Comparison of ENCODE assay signal across 24 mouse cellular contexts in the genomic region with DNA sequence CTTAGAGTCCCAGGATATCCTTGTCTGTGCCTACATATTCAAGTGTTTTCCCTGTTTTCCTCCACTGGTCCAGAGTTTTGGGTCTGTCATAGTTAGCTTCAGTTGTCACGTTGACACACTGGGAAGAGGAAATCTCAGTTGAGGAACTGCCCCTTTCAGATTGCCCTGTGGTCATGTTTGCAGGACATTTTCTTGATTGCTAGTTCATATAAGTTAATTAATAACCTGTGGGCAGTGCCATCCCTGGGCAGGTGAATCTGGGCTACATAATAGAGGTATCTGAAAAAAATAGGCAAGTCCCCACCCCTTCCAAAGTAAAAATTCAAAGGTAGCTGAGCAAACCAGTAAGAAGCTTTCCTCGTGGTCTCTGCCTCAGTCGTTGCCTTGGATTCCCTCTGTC. TPM values are rescaled to one million over a fixed set of nuclear protein-coding genes. Genes with fewer than 3 reads are reported as not detected.
DNase-seq lines count a peak whose midpoint lies in the region; ATAC-seq and TF ChIP-seq lines count a peak whose summit lies in the region.
"Had no signal": no experiment of that assay in that cellular context is flagged by ENCODE, and none has a peak within 500 bp of the region (broad histone marks: within the 10 kb centered on the region; RNA-seq: fewer than 3 reads in every experiment).

No protein-coding gene starts in this region.

- intact Hi-C loops in left cerebral cortex, postnatal 14 days (cut with DNase I), result no loop called here

- TF ChIP-seq CTCF in liver, adult 2 months (IDR thresholded peaks at IDR 0.05; ENCODE audit: low read depth, low read length), result no peak
- TF ChIP-seq CTCF in small intestine, adult 2 months (IDR thresholded peaks at IDR 0.05; ENCODE audit: extremely low read depth, insufficient read length, insufficient replicate concordance, low read depth, low read length), result no peak

- TF ChIP-seq POLR2A in liver, adult 2 months (IDR thresholded peaks at IDR 0.05; ENCODE audit: extremely low read depth, insufficient read depth, low read length), result no peak
- TF ChIP-seq POLR2A in small intestine, adult 2 months (IDR thresholded peaks at IDR 0.05; ENCODE audit: low read depth, low read length), result no peak

- H3K4me3 ChIP-seq in heart, embryonic 12.5 days, result no peak overlapping the region
- no peak overlapping the region for H3K4me3 ChIP-seq in liver, adult 2 months (ENCODE audit: insufficient read depth, low read depth, low read length)
- H3K4me3 ChIP-seq in small intestine, adult 2 months (ENCODE audit: low read depth, low read length), result no peak overlapping the region
- H3K4me3 ChIP-seq: embryonic facial prominence, embryonic 12.5 days; embryonic facial prominence, embryonic 15.5 days; gastrocnemius, adult 2 months; heart, embryonic 13.5 days had no signal

- H3K27ac ChIP-seq in heart, embryonic 12.5 days (ENCODE audit: poor library complexity, severe bottlenecking), result no peak overlapping the region
- peak overlapping the region; percentile 40 for H3K27ac ChIP-seq in liver, adult 2 months (replicated peaks; ENCODE audit: insufficient read depth, low read depth, low read length)
- H3K27ac ChIP-seq in small intestine, adult 2 months (ENCODE audit: insufficient read depth, low read depth, low read length), result peak overlapping the region; percentile 5; the same call in 1 of the 2 replicates
- H3K27ac ChIP-seq: embryonic facial prominence, embryonic 12.5 days; embryonic facial prominence, embryonic 15.5 days; gastrocnemius, adult 2 months; heart, embryonic 13.5 days; hindbrain, embryonic 14.5 days; hindbrain, postnatal 0 days had no signal

- H3K9me3 ChIP-seq in heart, embryonic 12.5 days (replicated peaks), result no peaks in the 10 kb centered on the region
- H3K9me3 ChIP-seq: embryonic facial prominence, embryonic 12.5 days; embryonic facial prominence, embryonic 15.5 days had no signal

- H3K4me1 ChIP-seq in heart, embryonic 12.5 days (replicated peaks), result no peaks in the 10 kb centered on the region
- H3K4me1 ChIP-seq in liver, adult 2 months (ENCODE audit: control insufficient read depth, insufficient read depth, low read length), result peaks cover 5% of the 10 kb centered on the region
- peaks cover 3% of the 10 kb centered on the region; the same call in 1 of the 2 replicates for H3K4me1 ChIP-seq in small intestine, adult 2 months (ENCODE audit: control insufficient read depth, insufficient read depth, insufficient read length, low read length)
- H3K4me1 ChIP-seq: embryonic facial prominence, embryonic 12.5 days; embryonic facial prominence, embryonic 15.5 days; heart, embryonic 13.5 days had no signal

- H3K4me2 ChIP-seq in heart, embryonic 12.5 days, result no peak overlapping the region
- H3K4me2 ChIP-seq: embryonic facial prominence, embryonic 12.5 days; embryonic facial prominence, embryonic 15.5 days; heart, embryonic 13.5 days; hindbrain, embryonic 14.5 days had no signal

- WGBS in heart, embryonic 12.5 days, result 78% methylated on average over 3 of the region's 3 CpGs
- 18% methylated on average over 3 of the region's 3 CpGs for WGBS in liver, adult 2 months
- WGBS in small intestine, adult 2 months, result 18% methylated on average over 3 of the region's 3 CpGs

- ATAC-seq in heart, embryonic 12.5 days (ENCODE audit: insufficient number of reproducible peaks, low FRiP score), result no peak
- ATAC-seq: activated CD4-positive, CD25-positive, alpha-beta regulatory T cell, adult 4 months; forebrain, embryonic 14.5 days; forebrain, postnatal 0 days; hindbrain, postnatal 0 days had no signal

- no peaks in the 10 kb centered on the region for H3K27me3 ChIP-seq in heart, embryonic 12.5 days (replicated peaks)
- H3K27me3 ChIP-seq in liver, adult 2 months (ENCODE audit: control insufficient read depth, insufficient read depth, low read length), result no peaks in the 10 kb centered on the region
- H3K27me3 ChIP-seq in small intestine, adult 2 months (ENCODE audit: control insufficient read depth, insufficient read depth, low read length), result no peaks in the 10 kb centered on the region
- H3K27me3 ChIP-seq: embryonic facial prominence, embryonic 12.5 days; embryonic facial prominence, embryonic 15.5 days; heart, embryonic 13.5 days had no signal

- H3K79me2 ChIP-seq in liver, adult 2 months (ENCODE audit: control insufficient read depth, insufficient read depth, low read length), result no peaks in the 10 kb centered on the region

- DNase-seq in heart, adult 11 months, result peak; percentile 27
- DNase-seq in liver, adult 2 months (ENCODE audit: extremely low read depth, low read depth, low spot score), result peak; percentile 93
- no peak for DNase-seq in liver
- no peak for DNase-seq in left cerebral cortex, postnatal 14 days (ENCODE audit: low spot score in 2 of 2)
- DNase-seq: adrenal gland, adult 8-10 months; adrenal gland, postnatal 25 days; cerebellum, adult 2 months; cerebellum, adult 9-11 months; cerebellum, postnatal 25 days; forebrain, postnatal 0 days; gastrocnemius, adult 2 months; gastrocnemius, postnatal 14 days; heart, adult 18-20 months; heart, postnatal 14 days; heart, postnatal 4 days had no signal

- H3K9ac ChIP-seq in heart, embryonic 12.5 days, result no peak overlapping the region
- no peak overlapping the region for H3K9ac ChIP-seq in liver, adult 2 months (ENCODE audit: low read depth, low read length)
- H3K9ac ChIP-seq: embryonic facial prominence, embryonic 12.5 days; embryonic facial prominence, embryonic 15.5 days; forebrain, postnatal 0 days; heart, embryonic 13.5 days; hindbrain, embryonic 14.5 days had no signal

- no peaks in the 10 kb centered on the region for H3K36me3 ChIP-seq in heart, embryonic 12.5 days
- H3K36me3 ChIP-seq in liver, adult 2 months (ENCODE audit: control insufficient read depth, insufficient read depth, low read length), result no peaks in the 10 kb centered on the region
- no peaks in the 10 kb centered on the region for H3K36me3 ChIP-seq in small intestine, adult 2 months (ENCODE audit: control insufficient read depth, insufficient read depth, low read length)
- H3K36me3 ChIP-seq: embryonic facial prominence, embryonic 12.5 days; embryonic facial prominence, embryonic 15.5 days had no signal

RNA-seq across cellular contexts. Expression of gene Dcp1a, which starts 39.4 kb away (rescaled TPM):
- polyA plus RNA-seq in heart, embryonic 12.5 days (2016; fragmentation: Nextera tagmentation; extraction: Ambion mirVana), result 21.8 and 25.5 TPM in 2 replicates
- total RNA-seq in liver, adult 2 months (2014; rRNA removed), result 6.8 and 8.5 TPM in 2 replicates
- polyA plus RNA-seq in liver, adult 2 months (2012; rRNA removed), result 7.4 and 8.9 TPM in 2 replicates
- 15.9 and 28.6 TPM in 2 replicates for polyA plus RNA-seq in small intestine, adult 2 months (2012; rRNA removed)
- total RNA-seq in left cerebral cortex, postnatal 14 days (2021), result 10 to 100 TPM; 18.0 to 18.9 TPM

RNA-seq across cellular contexts. Expression of gene Cacna1d, which starts 51.3 kb away (rescaled TPM):
- polyA plus RNA-seq in heart, embryonic 12.5 days (2016; fragmentation: Nextera tagmentation; extraction: Ambion mirVana), result 10.0 and 10.3 TPM in 2 replicates
- total RNA-seq in liver, adult 2 months (2014; rRNA removed), result 0.55 and 1.9 TPM in 2 replicates
- polyA plus RNA-seq in liver, adult 2 months (2012; rRNA removed), result 0.72 and 0.76 TPM in 2 replicates
- polyA plus RNA-seq in small intestine, adult 2 months (2012; rRNA removed), result 1.8 and 2.3 TPM in 2 replicates
- 10 to 100 TPM; 46.3 to 56.7 TPM for total RNA-seq in left cerebral cortex, postnatal 14 days (2021)

Comparison
In these comparisons a context has a peak if more than half of its experiments do, and no peak if none do; other contexts are left out.
1. DNase-seq: peak in heart, adult 11 months (single experiment) and liver, adult 2 months (single experiment); none in liver (single experiment) and left cerebral cortex, postnatal 14 days (0 of 2).